Mouse (Mus musculus) CD4-positive, CD25-positive, alpha-beta regulatory T cell, adult 2 months (primary cell): ENCODE results near the gene Brip1.

Experiments used
- DNase-seq: peaks from one replicate; pipeline ENCODE4 v3.0.0-alpha.2; 2012; ENCODE audit warnings: low read depth, low spot score

Brip1 gene

GRCm38 (mm10) chr11:86026556-86027194, 174.3 kb downstream of the Brip1 start:
- no peak for DNase-seq

- no peak for DNase-seq
These were observed 178.6 kb downstream of the Brip1 start for GRCm38 (mm10) chr11:86022439-86022838.

DNA sequence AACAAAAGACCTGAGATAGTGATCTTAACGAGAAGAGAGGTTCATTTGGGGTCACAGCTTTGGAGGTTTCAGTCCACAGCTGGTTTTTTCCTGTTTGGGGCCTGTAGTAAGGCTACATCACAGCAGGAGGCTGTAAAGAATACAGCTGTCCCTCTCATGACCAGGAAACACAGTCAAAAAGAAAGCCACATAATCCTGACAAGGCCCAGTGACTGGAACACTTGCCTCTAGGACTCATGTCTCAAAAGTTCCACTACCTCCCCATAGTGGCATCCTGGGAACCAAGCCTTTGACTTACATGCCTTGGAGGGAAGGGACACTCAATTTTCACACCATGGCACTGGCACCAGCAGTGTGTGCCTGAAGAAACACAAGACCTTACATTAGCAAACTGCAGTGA, 181.0 kb downstream of the Brip1 start:
- no peak for DNase-seq

- no peak for DNase-seq
These were observed 184.8 kb downstream of the Brip1 start for GRCm38 (mm10) chr11:86016242-86016641.

DNA sequence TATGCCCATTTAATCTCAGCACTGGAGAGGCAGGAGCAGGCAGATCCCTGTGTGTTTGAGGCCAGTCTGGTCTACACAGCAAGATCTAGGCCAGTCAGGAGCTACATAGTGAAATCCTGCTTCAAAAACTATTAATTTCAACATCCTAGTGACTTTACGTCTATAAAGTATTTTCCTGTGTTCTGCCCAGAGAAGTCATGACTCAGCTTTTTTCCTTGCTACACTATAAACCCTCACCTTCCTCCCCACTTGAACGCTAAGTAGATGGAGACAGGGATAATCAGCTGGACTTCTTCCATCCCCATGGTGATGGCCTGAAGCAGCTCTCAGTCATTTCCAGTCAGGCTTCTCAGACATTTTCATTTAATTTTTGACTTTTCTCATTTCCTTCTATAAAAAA, 187.9 kb downstream of the Brip1 start:
- no peak for DNase-seq

- no peak for DNase-seq
These were observed 190.5 kb downstream of the Brip1 start for GRCm38 (mm10) chr11:86010458-86010857.

GRCm38 (mm10) chr11:86008211-86008905, 192.6 kb downstream of the Brip1 start:
- DNase-seq = no peak
